Mouse (Mus musculus): ENCODE results near the gene Usp50.

Gene Usp50

DNA sequence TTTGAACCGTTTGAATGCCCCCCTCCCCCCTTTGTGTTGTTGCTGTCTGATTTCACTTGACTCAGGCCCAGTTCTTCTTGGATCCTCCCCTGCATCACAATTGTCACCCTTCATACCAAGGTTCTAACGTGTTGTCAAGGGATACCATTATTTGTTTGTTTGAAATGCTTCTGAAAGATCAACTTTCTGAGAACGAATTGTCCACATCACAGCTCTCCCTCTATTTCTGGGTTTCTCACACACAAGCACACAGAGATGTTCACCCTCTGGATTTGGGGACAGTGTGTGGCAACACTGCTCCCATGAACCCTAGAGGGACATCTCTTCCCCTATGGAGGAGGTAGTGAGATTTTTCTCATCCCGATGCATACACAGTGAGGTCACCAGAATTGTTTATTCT, at the start of gene Usp50:
Gene Usp50 (minus strand): TSS at position 101 of the 400 bp plus-strand sequence.
- no peak for DNase-seq (ENCODE audit: low spot score in 2 of 2)

GRCm38 (mm10) chr2:126817414-126817813, 34.1 kb upstream of the Usp50 start:
- DNase-seq (ENCODE audit: low spot score in 2 of 2), result no peak

DNA sequence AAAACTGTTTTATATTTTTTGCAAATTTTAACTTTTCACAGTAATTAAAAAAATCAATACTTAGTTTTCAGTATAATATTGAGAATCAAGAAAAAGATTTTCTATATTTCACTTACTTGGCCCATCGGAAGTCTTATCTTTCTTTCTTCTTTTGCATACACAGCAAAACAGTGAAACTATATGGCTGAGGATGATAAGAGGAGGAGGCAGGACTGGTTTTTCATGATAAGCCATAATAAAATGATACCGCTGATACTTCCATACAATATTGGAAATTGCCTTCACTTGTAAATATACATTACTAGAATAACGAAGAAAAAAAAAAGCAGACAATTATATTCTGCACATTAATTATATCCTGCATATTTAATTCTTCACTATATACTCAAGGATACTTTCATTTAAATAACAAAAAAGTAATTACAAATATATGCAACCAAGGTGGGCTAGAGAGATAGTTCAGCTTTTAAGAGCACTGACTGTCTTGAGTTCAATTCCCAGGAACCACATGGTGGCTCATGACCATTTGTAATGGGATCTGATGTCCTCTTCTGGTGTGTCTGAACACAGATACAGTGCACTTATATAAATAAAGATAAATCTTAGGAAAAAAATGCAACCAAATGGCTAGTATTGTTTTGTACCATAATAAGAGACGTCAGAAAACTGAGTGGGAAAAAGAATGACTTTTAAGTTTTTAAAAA, 33.5 kb upstream of the Usp50 start:
- no peak for DNase-seq (ENCODE audit: low spot score in 2 of 2)

DNA sequence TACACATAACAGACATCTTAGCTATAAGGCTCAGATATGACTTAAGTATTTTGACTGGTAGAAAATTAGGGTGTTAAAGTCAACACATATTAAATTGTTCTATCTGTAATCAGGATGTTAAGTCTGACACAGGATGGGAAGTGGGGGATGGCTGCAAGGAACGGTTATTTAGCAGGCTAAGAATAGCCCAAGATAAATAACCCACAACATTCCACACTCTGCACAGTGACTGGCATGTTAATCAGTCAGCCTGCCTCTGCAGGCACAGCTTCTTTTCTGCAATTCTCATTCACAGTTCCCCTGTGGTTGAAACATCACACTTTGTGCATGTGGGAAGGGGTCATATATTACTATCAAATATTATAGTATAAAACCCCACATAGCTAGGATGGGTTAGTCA, 32.6 kb upstream of the Usp50 start:
- DNase-seq (ENCODE audit: low spot score in 2 of 2), result no peak

DNA sequence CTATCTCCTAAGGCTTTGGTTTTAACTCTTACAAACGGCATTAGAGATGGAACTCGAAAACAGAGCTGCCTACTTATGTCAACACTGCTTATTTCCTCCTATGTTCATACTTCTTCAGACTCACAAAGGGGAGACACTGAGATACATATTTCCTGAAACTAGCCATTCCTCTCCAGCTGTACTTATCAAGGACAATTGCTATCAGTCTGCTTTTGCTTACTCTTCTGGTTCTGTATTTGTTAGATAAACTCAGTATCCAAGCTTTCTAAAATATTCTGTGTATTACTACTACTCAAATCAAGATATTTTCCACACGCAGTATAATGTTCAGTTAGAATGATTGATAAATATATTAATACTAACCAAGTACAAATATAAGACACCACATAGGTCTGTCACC, 18.7 kb upstream of the Usp50 start:
- no peak for DNase-seq (ENCODE audit: low spot score in 2 of 2)

GRCm38 (mm10) chr2:126798455-126798854, 15.2 kb upstream of the Usp50 start:
- no peak for DNase-seq (ENCODE audit: low spot score in 2 of 2)

- no peak for DNase-seq (ENCODE audit: low spot score in 2 of 2)
These were observed 12.4 kb upstream of the Usp50 start for GRCm38 (mm10) chr2:126795708-126796107.

DNA sequence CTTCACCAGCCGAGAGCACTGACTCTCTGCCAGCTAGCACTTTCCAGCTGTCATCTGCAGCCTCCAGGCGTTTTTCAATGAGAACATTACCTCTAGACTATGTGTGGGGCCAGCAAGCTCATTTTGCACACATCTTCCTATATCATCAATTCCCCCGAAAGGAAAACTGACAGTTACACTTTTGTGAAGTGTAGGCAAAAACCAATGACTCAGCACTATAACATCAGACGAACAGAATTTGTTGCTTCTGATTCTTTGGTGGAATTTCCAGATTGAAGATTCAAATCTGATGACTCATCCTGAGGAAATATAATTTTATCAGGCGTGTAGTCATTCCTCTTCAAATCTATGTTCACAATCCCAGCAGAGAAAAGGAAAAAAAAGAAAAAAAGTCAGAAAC, 9.3 kb upstream of the Usp50 start:
- DNase-seq (ENCODE audit: low spot score in 2 of 2), result no peak

GRCm38 (mm10) chr2:126787721-126788342, 4.6 kb upstream of the Usp50 start:
- no peak for DNase-seq (ENCODE audit: low spot score in 2 of 2)

DNA sequence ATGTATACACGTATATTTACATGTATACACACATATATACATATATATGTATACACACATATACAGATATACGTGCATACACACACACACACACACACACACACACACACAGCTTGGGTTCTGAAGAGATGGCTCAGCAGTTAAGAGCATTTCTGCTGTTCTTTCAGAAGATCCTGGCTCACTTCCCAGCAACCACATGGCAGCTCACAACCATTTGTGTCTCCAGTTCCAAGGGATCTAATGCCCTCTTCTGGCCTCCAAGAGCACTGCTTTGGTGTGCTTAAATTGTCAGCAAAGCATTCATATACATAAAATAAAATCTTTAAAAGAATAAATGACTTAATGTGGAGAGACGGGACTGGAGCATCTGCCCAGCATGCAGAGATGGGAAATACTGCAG, 837 bp downstream of the Usp50 start:
- peak in 1 of 2 experiments; percentile 63 for DNase-seq (ENCODE audit: low spot score in 2 of 2)

DNA sequence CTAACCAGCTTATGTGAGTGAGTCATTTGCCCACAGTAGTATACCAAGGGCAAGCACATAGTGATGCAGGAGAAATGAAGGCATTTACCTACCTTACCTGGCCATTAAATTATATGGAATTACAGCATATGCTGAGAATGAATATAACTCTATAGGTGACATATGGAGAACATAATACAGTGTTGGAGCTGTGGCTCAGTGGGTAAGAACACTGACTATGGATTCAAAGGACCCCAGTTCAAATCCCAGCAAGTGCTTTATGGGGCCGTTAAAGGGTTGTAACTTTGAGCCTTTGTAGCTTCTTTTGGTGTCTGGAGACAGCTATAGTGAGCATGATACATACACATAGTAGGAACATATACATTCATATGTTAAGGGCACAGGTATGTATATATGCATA, 1.8 kb downstream of the Usp50 start:
- DNase-seq (ENCODE audit: low spot score in 2 of 2), result no peak

DNA sequence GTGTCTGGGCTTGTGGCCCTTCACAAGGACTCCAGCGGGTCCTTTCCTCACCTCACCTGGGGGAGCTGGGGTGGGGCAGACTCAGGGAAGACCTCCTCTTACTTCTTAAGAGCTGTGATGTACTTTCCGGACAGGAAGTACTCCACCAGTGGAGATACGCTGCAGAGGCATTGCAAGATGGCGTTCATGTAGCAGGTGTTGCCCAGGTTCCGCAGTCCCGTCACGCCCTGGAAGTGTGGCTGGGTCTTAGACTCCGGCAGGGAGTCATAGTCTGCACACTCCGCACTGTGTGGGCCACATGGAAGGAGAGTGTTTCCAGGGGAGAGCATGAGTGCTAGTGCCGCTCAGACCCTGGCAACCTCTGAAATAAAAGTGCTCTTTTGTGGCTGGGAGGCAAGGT, 3.0 kb downstream of the Usp50 start:
- no peak for DNase-seq (ENCODE audit: low spot score in 2 of 2)

DNA sequence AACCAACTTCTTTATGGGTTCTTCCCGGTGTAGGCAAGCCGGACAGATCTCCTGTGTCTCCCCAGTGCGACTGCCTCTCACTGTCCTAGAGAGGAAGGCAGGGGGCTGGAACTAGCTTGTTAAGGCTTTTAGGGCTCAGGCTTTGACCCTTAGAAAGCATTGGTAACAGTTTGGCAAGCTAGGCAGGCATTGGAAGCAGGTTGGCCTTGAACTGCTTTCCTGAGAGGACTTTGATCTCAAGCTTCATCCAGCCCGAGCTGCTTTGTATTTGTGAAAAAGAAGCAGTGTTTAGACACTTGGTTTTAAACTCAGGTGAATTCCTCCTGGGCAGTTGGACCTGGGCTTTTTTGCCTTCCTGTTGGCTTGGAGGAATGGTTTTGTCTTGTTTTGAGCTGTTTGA, 4.5 kb downstream of the Usp50 start:
- DNase-seq (ENCODE audit: low spot score in 2 of 2), result no peak

DNA sequence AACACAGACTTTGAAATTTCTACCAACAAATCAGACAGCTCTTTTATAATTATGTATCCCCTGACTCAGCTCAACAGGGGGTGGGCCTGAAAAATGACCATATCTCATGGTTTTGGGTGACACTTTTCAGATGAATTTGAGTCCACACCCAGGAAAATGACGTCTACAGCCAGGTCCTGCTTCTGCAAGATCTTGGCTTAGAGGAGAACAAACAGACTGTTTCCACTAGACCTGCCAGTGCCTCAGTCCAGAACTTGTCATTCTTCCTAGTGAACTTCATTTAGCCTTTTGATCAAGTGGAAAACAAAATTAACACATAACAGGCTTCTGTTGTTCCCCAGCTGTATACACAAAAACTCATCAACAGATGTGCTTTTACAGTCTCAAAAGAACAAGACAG, 6.9 kb downstream of the Usp50 start:
- DNase-seq (ENCODE audit: low spot score in 2 of 2), result no peak

DNA sequence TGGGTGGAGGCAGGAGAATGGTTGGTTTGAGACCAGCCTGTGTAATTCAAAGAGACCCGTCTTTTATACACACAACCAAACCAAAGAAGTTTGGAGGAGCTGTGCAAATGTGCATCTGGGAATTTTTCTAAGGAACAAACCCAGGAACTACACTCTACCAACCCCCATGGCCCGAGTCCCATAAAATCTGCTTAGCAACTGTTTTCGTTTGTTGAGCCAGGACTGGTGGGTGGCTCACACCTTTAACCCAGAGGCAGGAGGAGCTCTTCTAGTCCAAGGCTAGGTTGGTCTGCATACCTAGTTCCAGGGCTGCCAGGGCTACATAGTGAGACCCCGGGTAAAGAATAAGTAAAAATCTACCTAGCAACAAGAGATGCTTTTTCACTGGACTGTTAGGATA, 7.3 kb downstream of the Usp50 start:
- DNase-seq (ENCODE audit: low spot score in 2 of 2), result no peak

- DNase-seq (ENCODE audit: low spot score in 2 of 2), result no peak
These were observed 11.1 kb downstream of the Usp50 start for GRCm38 (mm10) chr2:126772217-126772616.

DNA sequence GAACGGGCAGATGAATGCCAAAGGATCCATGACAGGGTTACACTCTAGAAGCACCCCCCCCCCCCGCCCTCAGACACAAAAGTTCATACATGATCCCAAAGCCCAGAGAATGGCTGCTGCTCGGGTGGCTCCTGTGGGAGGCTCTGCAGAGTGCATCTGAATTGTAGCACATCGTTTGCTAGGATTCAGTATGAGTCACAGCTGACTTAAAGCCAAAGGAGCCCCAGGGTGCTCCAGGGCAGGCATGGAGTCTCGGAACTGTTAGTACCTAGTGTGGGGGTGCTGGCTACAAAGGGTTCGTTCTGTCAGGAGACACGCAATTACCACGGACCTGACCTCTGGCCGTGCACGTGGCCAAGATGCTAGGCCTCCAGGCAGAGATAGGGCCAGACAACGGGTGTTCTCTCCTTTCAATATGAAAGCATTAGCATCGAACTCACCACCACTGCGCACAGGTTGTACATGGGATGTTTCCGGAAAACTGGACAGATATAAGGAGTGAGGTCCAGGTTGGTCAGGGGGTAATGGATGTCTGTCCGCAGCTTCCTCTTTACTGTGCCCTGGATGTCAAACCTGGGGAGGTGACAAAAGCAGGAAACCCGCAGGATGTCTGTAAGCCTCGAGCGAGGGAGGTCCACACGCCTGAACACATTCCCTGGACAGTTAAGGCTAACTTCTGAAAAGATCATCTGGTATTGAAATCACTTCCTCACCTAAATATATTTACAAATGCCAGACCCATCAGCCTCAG, 13.7 kb downstream of the Usp50 start:
- no peak for DNase-seq (ENCODE audit: low spot score in 2 of 2)

DNA sequence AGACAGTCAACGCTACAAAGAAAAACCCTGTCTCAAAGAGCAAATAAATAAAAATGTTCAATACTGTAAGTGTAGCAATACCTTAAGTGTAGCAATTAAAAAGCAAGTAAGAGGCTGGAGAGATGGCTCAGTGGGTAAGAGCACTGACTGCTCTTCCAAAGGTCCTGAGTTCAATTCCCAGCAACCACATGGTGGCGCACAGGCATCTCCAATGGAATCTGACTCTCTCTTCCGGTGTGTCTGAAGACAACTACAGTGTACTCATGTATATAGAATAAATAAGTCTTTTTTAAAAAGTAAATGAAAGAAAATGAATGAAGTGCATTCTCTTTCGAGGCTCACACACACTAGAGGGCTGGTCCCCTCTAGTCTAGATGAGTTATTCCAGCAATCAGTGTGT, 15.1 kb downstream of the Usp50 start:
- DNase-seq (ENCODE audit: low spot score in 2 of 2), result no peak

GRCm38 (mm10) chr2:126767599-126767998, 15.7 kb downstream of the Usp50 start:
- DNase-seq (ENCODE audit: low spot score in 2 of 2), result no peak

- no peak for DNase-seq (ENCODE audit: low spot score in 2 of 2)
These were observed 17.2 kb downstream of the Usp50 start for GRCm38 (mm10) chr2:126765867-126766582.

DNA sequence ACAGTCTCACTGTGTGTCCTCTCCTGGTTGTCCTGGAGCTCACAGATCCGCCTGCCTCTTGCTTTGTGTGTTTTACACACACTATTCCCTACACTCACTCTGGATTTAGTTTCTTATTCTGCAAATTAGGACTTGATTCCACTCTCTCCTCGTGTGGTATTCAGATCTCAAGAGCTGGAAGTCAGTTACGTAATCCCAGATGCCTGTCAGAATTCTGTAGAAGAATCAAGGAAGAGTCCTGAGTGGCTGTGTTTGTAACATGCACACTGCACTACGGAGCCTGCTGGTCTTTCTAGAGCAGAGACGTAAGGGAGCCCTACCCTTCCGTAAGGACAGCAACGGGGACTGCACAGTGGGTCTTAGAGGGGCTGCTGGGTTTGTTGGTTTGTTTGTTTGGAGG, 23.9 kb downstream of the Usp50 start:
- no peak for DNase-seq (ENCODE audit: low spot score in 2 of 2)

DNA sequence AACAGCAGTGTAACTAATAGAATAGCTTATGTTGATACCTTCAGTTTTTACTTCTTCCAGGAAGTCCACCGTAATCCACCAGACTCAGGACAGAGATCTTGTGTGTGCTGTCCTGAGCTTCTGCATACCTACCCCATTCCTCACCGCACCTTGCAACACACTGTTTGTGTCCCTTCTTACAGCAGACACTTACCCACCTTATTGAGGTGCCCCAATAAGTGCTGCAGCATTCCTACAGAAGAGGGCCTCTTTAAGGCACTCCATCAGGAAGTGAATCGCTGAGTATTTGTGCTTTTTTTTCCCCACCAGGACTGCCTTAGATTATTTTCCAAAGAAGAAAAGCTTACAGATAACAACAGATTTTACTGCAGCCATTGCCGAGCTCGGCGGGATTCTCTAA, 27.6 kb downstream of the Usp50 start:
- DNase-seq (ENCODE audit: low spot score in 2 of 2), result no peak

Data from cerebellum, postnatal 4 days (tissue).